Mouse (Mus musculus) Muller cell, postnatal 12 days (primary cell): ENCODE results near the gene Nars2.

Experiments used
- DNase-seq: peaks from one replicate; pipeline ENCODE4 v3.0.0-alpha.2; 2015; ENCODE audit errors: inconsistent ontology term

Nars2 gene

GRCm38 (mm10) chr7:96971027-96971996 is 20.0 kb downstream of the Nars2 start:
- DNase-seq = no peak

GRCm38 (mm10) chr7:96972138-96972904 is 21.0 kb downstream of the Nars2 start:
- DNase-seq = no peak

- DNase-seq = no peak
Observed at GRCm38 (mm10) chr7:96975914-96976313, 24.6 kb downstream of the Nars2 start.

GRCm38 (mm10) chr7:96977209-96977608 is 25.9 kb downstream of the Nars2 start:
- DNase-seq = no peak

GRCm38 (mm10) chr7:96981366-96981765 is 30.1 kb downstream of the Nars2 start:
- no peak for DNase-seq

- DNase-seq = peak; percentile 79
Observed at GRCm38 (mm10) chr7:96983660-96984347, 32.5 kb downstream of the Nars2 start.

GRCm38 (mm10) chr7:96985798-96986197 is 34.5 kb downstream of the Nars2 start:
- DNase-seq = no peak

- peak; percentile 49 for DNase-seq
Observed at GRCm38 (mm10) chr7:96986795-96987445, 35.6 kb downstream of the Nars2 start.

GRCm38 (mm10) chr7:96987676-96988075 is 36.4 kb downstream of the Nars2 start:
- peak; percentile 40 for DNase-seq

- DNase-seq = no peak
Observed at GRCm38 (mm10) chr7:97012956-97013355, 61.7 kb downstream of the Nars2 start.

- DNase-seq = no peak
Observed at GRCm38 (mm10) chr7:97018005-97018404, 66.7 kb downstream of the Nars2 start.

- no peak for DNase-seq
Observed at GRCm38 (mm10) chr7:97018418-97018817, 67.1 kb downstream of the Nars2 start.

GRCm38 (mm10) chr7:97019303-97019702 is 68.0 kb downstream of the Nars2 start:
- no peak for DNase-seq

GRCm38 (mm10) chr7:97026772-97027358 is 75.6 kb downstream of the Nars2 start:
- DNase-seq = no peak

- no peak for DNase-seq
Observed at GRCm38 (mm10) chr7:97029151-97029550, 77.8 kb downstream of the Nars2 start.

- DNase-seq = no peak
Observed at GRCm38 (mm10) chr7:97032412-97032811, 81.1 kb downstream of the Nars2 start.

GRCm38 (mm10) chr7:97039641-97040040 is 88.3 kb downstream of the Nars2 start:
- no peak for DNase-seq

- DNase-seq = peak; percentile 30
Observed at GRCm38 (mm10) chr7:97041868-97042449, 90.7 kb downstream of the Nars2 start.

GRCm38 (mm10) chr7:97042981-97043380 is 91.7 kb downstream of the Nars2 start:
- DNase-seq = no peak

GRCm38 (mm10) chr7:97060966-97061365 is 109.7 kb downstream of the Nars2 start:
- no peak for DNase-seq

- no peak for DNase-seq
Observed at GRCm38 (mm10) chr7:97071512-97071911, 120.2 kb downstream of the Nars2 start.
